Mouse (Mus musculus) splenic B cell, adult 2 months (primary cell): ENCODE measurements around the gene Gm6902.
"Not testable (repeated sequence)": the region's sequence is repeated elsewhere in the genome, so short reads cannot be mapped to it uniquely, and the experiment has no call there.

Source experiments
- DNase-seq: peaks from one replicate; pipeline ENCODE4 v3.0.0-alpha.2; 2011; ENCODE audit warnings: low read depth, low spot score
- H3K27me3 ChIP-seq: 2 replicates; pipeline ENCODE4 v1.6.1; 2012; ENCODE audit warnings: mild to moderate bottlenecking, low read length, moderate library complexity, mixed read lengths; ENCODE audit not compliant: control insufficient read depth, poor library complexity, insufficient read depth, severe bottlenecking
- H3K36me3 ChIP-seq: 2 replicates; pipeline ENCODE4 v1.6.1; 2012; ENCODE audit warnings: mild to moderate bottlenecking, low read length, moderate library complexity, mixed read lengths; ENCODE audit not compliant: control insufficient read depth, poor library complexity, insufficient read depth, severe bottlenecking

Gene Gm6902

DNA sequence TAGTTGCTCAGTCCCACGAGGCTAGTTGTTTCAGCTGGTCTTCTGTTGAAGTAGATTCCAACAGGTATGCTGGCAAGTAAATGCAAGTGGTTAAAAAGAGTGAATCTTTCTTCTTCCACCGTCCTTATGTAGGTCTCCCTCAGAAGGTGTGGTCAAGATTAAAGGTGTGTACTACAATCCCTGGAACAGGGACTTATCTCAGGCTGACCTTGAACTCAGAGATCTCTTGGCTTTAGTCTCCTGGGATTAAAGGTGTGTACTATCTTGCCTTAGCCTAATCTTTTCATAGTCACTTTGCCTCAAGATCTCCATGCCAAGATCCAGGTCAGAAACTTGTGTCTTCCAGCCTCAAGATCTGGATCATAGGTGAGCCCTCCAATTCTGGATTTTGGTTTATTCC is at the start of gene Gm6902:
Gene Gm6902, minus strand, starts transcription at position 101 of the 400 bp plus-strand sequence.
- H3K27me3 ChIP-seq, H3K36me3 ChIP-seq, DNase-seq: not testable (repeated sequence)

DNA sequence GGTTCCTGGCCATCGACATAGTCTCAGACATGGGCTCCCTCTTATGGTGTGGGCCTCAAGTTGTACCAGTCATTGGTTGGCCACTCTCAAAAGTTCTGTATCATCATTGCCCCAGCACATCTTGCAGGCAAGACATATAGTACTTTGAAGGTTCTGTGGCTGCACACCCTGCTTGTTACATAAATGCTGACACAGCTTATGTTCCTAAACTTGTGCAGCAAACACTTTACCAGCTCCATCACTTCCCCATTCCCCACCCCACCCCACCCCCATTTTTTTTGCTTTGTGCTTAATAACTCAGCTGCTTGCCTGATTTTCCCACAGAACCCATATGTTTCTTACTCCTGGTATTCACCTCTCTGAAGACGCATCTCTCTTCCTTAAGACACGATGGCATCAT is 22.2 kb upstream of the Gm6902 start, which contains the start of gene Nlrp4e:
Gene Nlrp4e, plus strand, starts transcription at position 301 of the 400 bp plus-strand sequence.
- not testable (repeated sequence) for DNase-seq, H3K36me3 ChIP-seq, H3K27me3 ChIP-seq

DNA sequence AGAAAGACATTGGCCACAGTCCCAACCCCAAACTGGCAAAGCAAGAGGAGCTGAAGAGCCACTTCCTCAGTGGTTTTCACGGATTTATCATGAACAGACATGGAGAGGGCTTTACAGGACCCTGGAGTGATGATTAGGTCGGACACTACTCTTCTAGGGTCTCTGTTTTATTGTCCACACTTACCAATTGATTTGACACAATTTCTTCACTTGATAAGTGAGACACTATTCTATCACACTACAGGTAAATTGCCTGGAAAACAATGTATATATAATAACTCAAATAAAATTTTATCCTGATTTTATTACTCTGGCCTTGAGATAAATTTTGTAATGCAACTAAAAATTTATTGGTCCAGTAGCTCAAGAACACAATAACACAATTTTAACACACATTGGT is 27.1 kb downstream of the Gm6902 start, which contains the start of gene Vmn1r166:
Gene Vmn1r166, minus strand, starts transcription at position 101 of the 400 bp plus-strand sequence.
- not testable (repeated sequence) for H3K36me3 ChIP-seq, H3K27me3 ChIP-seq, DNase-seq
